Mouse (Mus musculus): ENCODE data around the gene Gtpbp1. TPM values are rescaled to one million over a fixed set of nuclear protein-coding genes. Genes with fewer than 3 reads are reported as not detected.

Gene Gtpbp1
- polyA plus RNA-seq, 1 experiment = 20.0 TPM

DNA sequence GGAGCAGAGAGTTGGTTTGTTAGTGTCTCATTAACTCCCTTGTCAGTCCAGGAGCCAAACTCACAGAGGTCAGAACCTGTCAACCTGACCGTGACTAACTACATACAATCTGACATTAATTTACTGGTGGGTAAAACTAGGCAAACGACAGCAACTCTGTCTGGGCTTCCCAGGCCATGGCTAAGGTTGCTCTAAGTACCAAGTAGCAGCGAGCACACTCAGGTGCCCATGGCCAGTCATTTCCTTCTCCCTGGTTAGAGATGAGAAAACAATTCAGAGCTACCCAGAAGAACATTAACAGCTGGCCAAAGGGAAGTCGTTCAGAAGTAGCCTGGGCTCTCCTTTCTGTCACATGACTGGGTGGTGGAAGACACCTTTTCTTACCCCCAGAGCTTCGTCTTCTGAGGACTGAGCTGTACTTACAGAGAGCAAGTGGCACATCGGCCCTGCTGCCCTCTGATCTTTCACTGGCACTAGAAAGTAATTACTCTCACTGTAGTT, 5.5 kb upstream of the Gtpbp1 start:
- no peak for DNase-seq (ENCODE audit: low spot score)

DNA sequence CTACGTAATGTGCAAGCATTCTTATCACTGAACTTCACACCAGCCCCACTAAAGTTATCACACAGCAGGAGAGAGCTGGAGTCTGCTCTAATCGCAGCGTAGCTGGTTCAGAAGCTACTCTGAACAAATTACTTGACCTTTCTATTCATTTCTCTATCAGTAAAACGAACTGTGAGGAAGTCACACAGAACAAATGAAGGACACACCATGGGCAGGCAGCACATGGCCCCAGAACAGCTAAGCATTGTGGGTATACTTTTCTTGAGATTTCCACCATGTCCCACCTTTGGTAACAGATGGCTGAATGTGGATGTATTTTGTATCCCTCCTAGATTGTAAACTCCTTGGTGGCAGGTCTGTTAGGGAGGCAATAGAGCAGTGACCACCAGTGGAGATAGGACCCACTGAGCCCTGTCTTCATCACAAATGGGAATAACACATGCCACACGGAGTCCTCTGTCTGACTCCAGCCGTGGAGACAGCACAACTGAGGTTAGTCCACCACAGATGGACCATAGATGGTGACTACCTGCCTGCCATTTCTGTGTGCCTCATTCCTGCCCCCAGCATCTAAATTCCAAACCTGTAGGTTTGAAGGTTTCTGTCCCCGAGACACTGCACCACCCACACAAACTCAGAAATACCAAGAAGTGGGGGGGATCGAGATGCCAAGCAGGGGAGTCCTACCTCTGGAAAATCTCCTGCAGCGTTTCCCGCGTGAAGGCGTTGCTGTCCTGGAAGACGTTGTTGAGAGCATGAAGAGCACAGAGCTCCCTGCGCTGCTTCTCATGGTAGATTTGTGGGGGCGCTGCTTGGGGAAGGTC, 4.4 kb upstream of the Gtpbp1 start:
- no peak for DNase-seq (ENCODE audit: low spot score)

DNA sequence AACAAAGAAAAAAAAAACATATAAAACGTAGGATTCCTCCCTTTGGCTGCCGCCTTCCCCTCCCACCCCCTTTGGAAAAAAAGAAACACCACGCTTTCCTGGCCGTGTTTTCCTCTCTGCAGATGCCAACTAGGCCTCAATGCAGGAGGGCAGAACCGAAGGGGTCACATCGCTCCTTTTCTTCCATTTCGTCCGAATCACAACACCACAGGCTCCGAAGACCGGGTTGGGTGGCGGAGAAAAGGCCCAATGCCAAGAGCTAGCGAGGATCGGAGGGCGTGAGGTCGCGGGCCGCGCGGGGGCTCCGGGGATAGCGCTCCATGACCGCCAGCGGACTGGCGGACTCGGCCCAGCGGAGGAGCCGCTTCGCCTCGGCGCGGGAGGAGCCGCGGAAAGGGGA, 3.5 kb upstream of the Gtpbp1 start:
- DNase-seq (ENCODE audit: low spot score) = no peak

DNA sequence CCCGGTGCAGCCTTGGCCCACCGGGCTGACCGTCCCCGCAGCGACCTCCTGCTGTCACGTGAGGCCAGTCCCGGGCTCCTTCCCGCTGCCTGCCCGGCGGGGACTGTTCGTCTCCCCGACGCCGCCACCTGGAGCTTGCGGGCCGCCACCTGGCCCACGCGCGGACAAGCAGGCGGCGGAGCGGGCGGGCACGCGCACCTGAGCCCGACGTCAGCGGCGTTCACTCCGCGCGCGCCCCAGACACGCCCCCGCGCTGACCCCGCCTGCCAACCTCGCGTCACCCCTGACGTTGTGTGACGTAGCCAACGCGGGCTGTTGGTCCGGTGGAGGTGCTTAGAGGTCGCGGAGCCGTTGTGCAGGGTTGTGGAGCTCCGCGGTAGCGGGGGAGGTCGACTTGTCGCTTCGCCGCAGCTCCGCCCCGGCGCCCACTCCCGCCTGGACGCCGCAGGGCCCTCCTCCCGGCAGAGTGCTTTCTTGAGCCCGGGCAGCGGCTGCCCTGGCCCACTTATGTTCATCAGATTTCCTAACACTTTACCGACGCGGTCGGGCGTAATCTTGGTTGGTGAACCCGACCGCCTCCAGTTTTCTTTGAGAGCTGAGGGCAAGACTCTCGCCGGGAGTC, 2.9 kb upstream of the Gtpbp1 start, which contains the start of gene Josd1:
Josd1 (minus strand) TSS at position 274 of the 622 bp plus-strand sequence.
- DNase-seq (ENCODE audit: low spot score) = peak; percentile 98

- DNase-seq (ENCODE audit: low spot score) = no peak
These were observed 2.2 kb upstream of the Gtpbp1 start for GRCm38 (mm10) chr15:79688268-79688956.

GRCm38 (mm10) chr15:79689662-79690425, 801 bp upstream of the Gtpbp1 start:
- no peak for DNase-seq (ENCODE audit: low spot score)

DNA sequence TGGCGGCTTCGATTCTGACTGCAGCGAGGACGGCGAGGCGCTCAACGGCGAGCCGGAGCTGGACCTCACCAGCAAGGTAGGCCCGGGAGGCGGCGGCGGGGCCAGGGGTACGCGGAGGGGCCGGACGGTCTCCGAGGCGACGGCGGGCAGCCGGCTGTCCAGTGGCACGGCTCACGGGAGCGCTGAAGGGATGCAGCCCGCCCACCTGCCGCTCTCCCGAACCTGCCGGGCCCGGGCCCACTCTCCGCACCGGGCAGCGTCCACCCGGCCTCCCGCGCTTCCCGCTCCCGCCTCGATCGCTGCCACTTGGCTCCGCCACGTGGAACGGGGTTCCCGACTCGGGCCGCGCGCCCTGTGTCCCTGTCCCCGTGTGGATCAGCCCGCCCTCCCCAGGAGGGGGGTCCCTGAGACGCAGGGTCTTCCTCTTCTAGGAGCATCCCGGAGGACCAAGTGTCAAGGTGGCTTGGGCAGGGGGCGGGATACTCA, 421 bp downstream of the Gtpbp1 start:
- DNase-seq (ENCODE audit: low spot score) = peak; percentile 64

DNA sequence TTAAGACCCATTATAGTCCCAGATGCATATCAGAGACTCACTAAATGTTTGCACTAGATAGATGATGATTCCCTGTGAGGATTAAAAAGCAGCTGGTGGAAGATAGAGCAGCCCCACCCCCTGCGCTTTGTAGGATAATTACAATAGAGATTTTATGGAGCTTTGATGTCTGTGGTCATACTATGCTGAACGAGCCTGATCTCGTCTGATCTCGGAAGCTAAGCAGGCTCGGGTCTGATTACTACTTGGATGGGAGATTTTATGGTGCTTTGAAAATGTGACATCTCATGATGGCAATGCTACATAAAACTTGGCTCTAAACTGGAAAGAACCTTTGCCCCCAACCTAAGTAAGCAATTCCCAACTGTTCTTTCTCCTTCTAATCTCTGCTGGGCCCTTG, 1.7 kb downstream of the Gtpbp1 start:
- DNase-seq (ENCODE audit: low spot score) = no peak

DNA sequence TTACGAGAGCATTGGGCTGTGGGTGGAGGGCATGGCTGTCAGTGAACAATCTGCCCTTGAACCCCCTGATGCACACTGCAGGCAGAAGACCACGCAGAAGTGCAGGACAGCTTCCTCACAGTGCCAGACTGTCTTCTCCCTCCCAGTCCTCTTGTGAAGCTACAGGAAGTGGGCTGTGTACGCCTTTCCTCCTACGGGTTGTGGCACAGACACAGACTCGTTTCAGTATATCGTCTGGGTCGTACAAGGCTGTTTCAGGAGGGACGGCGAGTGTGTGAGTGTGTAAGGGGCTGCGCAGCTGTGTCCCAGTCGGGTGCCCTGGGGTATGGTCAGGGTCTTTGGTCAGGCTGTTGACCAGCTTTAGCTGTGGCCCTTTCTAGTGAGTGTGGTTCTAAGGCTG, 3.1 kb downstream of the Gtpbp1 start:
- DNase-seq (ENCODE audit: low spot score) = no peak

DNA sequence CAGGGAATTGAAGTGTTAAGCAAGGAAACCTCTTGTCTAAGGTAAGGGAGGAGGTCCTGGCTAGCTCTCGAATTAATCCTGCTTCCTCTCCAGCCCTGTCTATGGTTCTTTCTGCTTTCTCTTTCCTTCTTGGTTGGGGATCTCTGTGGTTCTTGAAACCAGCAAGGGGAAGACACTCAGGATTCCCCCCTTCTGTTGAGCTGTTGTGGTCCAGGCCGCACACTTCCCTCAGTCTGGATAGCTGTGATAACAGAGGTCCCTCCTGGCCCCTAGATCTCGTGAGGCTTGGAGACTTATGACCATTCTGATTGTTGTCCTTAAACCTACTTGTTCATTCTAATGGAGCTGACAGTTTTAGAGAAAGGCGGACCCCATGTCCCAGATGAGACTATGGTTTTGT, 3.9 kb downstream of the Gtpbp1 start:
- DNase-seq (ENCODE audit: low spot score) = no peak

DNA sequence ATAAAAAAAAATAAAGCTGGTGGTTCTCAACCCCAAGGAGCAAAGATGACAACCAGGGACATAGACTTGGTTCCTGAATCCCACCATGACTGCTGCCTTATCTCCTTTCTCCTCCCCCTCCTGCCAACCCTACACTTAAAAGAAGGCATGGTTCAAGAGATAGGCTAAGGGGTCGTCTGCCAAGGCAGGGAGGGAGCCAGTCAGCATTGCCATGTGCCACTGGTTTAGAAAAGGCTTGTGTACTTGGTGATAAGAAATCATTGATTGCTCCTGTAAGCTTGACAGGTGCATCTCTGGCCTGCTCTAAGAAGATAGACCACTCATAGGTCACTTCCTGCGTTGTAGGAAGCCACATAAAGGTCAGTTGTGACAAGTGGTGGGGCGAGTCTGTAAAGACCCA, 4.9 kb downstream of the Gtpbp1 start:
- DNase-seq (ENCODE audit: low spot score) = no peak

GRCm38 (mm10) chr15:79696508-79696907, 5.9 kb downstream of the Gtpbp1 start:
- DNase-seq (ENCODE audit: low spot score) = no peak

GRCm38 (mm10) chr15:79697011-79697410, 6.4 kb downstream of the Gtpbp1 start:
- DNase-seq (ENCODE audit: low spot score) = no peak

DNA sequence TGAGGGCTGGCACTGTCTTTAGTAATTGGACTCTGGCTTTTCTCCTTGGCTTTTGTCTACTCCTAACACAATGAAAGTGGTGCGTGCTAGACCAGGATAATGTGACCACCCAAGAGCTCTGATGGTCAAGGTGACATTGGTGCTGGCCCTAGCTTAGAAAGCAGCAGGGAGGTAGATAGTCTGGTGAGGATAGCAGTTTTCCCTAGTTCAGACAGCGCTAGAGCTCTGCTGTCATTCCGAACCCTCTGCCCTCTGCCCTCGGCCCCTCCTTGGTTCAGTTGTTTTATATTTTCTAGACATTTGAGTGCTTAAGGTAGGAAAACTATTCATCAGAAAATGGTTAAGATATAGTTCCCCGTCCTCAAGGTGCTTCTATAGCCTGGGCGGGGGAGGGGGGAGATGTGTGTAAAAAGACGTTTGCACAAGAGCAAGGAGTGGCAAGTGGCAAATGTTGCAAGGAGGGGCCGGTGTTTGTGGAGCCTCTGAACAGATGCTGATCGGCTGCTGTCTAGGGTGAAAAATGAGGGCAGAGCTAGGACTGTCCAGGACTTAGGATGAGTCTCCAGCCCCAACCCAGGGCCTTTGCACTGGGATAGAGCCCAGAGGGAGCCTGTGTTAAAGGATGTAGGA, 7.0 kb downstream of the Gtpbp1 start:
- DNase-seq (ENCODE audit: low spot score) = no peak

- DNase-seq (ENCODE audit: low spot score) = no peak
These were observed 16.1 kb downstream of the Gtpbp1 start for GRCm38 (mm10) chr15:79706603-79707214.

GRCm38 (mm10) chr15:79708229-79708822, 17.7 kb downstream of the Gtpbp1 start:
- no peak for DNase-seq (ENCODE audit: low spot score)

- no peak for DNase-seq (ENCODE audit: low spot score)
These were observed 25.0 kb downstream of the Gtpbp1 start for GRCm38 (mm10) chr15:79715646-79716045.

DNA sequence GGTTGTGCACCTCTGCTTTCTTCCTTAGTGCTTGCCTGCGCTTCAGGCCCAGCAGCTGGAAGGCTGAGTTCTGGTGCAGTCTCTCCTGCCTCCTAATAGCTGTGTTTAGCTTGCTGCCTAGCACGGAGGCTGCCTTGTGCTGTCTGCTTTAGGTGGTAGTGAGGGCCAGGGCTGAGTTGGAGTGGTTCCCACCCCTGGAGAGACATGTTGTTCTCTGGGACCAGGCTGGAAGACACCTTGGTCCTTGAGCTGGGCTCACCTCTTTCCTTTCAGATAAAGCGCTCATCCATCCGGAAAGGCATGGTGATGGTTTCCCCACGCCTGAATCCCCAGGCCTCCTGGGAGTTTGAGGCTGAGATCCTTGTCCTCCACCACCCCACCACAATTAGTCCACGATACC, 26.1 kb downstream of the Gtpbp1 start:
- DNase-seq (ENCODE audit: low spot score) = no peak

DNA sequence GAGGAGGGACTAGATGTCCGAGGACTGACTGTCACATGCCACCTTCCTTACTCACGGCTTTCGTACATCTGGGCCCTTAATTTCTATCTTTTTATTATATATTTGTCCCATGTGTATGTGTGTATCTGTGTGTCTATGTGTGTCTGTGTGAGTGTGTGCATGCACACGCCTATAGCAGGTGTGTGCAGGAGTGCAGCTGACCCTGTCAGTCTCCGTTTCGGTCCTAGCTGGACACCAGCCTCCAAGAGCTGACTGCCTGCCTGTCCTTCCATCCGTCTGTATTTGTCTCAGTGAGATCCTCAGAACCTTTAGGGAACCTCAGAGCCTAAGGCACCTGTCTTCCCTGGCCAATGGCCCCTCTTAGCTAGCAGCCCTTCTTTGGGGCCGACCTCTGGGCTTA, 29.6 kb downstream of the Gtpbp1 start:
- no peak for DNase-seq (ENCODE audit: low spot score)

DNA sequence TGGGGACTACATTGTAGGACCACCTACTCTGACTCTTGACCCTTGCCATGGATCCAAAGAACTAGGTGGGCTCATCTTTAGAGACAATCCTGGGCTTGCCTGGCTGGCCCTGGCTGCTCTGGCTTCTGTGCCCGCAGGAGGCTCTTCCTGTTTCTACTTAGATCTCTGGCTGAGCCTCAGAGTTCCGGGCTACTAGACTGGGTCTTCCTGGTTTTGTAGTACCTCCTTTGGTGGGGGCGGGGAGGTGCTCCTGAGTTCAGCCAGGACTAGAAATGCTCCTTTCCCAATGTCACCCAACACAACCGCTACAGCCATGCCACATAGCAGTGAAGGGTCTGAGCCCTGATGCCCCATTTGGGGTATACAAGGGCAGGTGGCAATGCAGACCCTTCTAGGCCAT, 30.2 kb downstream of the Gtpbp1 start:
- no peak for DNase-seq (ENCODE audit: low spot score)
